Mouse (Mus musculus) hindbrain, postnatal 0 days (tissue): Measurements from ENCODE around the gene Plch1. TPM values are rescaled to one million over a fixed set of nuclear protein-coding genes. Genes with fewer than 3 reads are reported as not detected.

ENCODE experiments used
- ATAC-seq: fragments of 200-750 bp; cut with Nextera tagmentation; 2 replicates; pipeline ENCODE4 v1.8.0; 2017; ENCODE audit warnings: mild to moderate bottlenecking, moderate TSS enrichment, moderate library complexity
- DNase-seq: peaks from one replicate; pipeline ENCODE4 v3.0.0-alpha.2; 2015; ENCODE audit warnings: low spot score
- H3K27ac ChIP-seq: fragments of 300-500 bp; sonication (generic); 2 replicates; pipeline ENCODE4 v1.5.1; 2014; ENCODE audit warnings: mild to moderate bottlenecking
- H3K27me3 ChIP-seq: fragments of 300-500 bp; sonication (generic); 2 replicates; pipeline ENCODE4 v1.6.1; 2014; ENCODE audit warnings: low read length, mixed read lengths; ENCODE audit not compliant: insufficient read depth
- H3K36me3 ChIP-seq: fragments of 300-500 bp; sonication (generic); 2 replicates; pipeline ENCODE4 v1.6.1; 2014; ENCODE audit warnings: low read length, mixed read lengths; ENCODE audit not compliant: insufficient read depth
- H3K4me1 ChIP-seq: fragments of 300-500 bp; sonication (generic); 2 replicates; pipeline ENCODE4 v1.6.1; 2014; ENCODE audit warnings: antibody characterized with exemption, low read length, mixed read lengths; ENCODE audit not compliant: insufficient read depth
- H3K4me2 ChIP-seq: fragments of 300-500 bp; sonication (generic); 2 replicates; pipeline ENCODE4 v1.6.1; 2014; ENCODE audit warnings: low read depth, mild to moderate bottlenecking, low read length, moderate library complexity, mixed read lengths
- H3K4me3 ChIP-seq: fragments of 300-500 bp; sonication (generic); 2 replicates; pipeline ENCODE4 v1.5.1; 2014; ENCODE audit warnings: low read length
- H3K9ac ChIP-seq: fragments of 300-500 bp; sonication (generic); replicated peaks from 2 replicates; pipeline ENCODE4 v1.6.1; 2014; ENCODE audit warnings: mild to moderate bottlenecking, low read length, moderate library complexity, mixed read lengths
- H3K9me3 ChIP-seq: fragments of 300-500 bp; sonication (generic); 2 replicates; pipeline ENCODE4 v1.6.1; 2016; ENCODE audit warnings: low read length, mixed read lengths
- CTCF ChIP-seq: IDR thresholded peaks from 2 replicates; pipeline ENCODE4 v1.5.1; 2016; ENCODE audit warnings: antibody characterized with exemption, control low read depth, low read depth
- WGBS: fragments of 180-500 bp; shearing (Covaris S2); extraction: QIAGEN DNeasy Blood & Tissue Kit; methylation state at CpG from one replicate; pipeline ENCODE4 v1.1.7; 2014; 5-methylcytosine and 5-hydroxymethylcytosine counted together
- polyA plus RNA-seq: library from polyadenylated mRNA; unstranded; fragments of >200 nt; fragmentation: Nextera tagmentation; extraction: Ambion mirVana; gene quantifications from 2 replicates; pipeline ENCODE4 v1.2.1, GENCODE M21; 2015
- total RNA-seq: library from RNA; depleted of rRNA; stranded (reverse); fragments of >200 nt; gene quantifications from 2 replicates; pipeline ENCODE4 v1.2.3, GENCODE M21; 2014

Plch1 gene
- total and polyA plus RNA-seq, 2 experiments from 2014 or later: 4.1 to 11.7 TPM

GRCm38 (mm10) chr3:63814203-63814602 lies 85.1 kb downstream of the Plch1 start:
- Histone ChIP-seq H3K4me2 (no peak overlapping the region), H3K4me1 (no peaks in the 10 kb centered on the region), H3K27me3 (no peaks in the 10 kb centered on the region), H3K36me3 (no peaks in the 10 kb centered on the region), H3K4me3 (no peak overlapping the region), H3K27ac (no peak overlapping the region), H3K9ac (no peak overlapping the region), H3K9me3 (no peaks in the 10 kb centered on the region)
- no peak for ATAC-seq
- DNase-seq: no peak
- no peak for TF ChIP-seq CTCF
- 56% methylated on average over 1 of the region's 1 CpGs for WGBS

GRCm38 (mm10) chr3:63806906-63807305 lies 92.4 kb downstream of the Plch1 start:
- ATAC-seq (no peak), DNase-seq (no peak)
- no peak overlapping the region for H3K4me3 ChIP-seq
- no peak overlapping the region for H3K9ac ChIP-seq
- no peak overlapping the region for H3K4me2 ChIP-seq
- no peaks in the 10 kb centered on the region for H3K9me3 ChIP-seq
- no peaks in the 10 kb centered on the region for H3K4me1 ChIP-seq
- no peak overlapping the region for H3K27ac ChIP-seq
- no peaks in the 10 kb centered on the region for H3K36me3 ChIP-seq
- no peaks in the 10 kb centered on the region for H3K27me3 ChIP-seq
- WGBS: 62% methylated on average over 1 of the region's 1 CpGs
- no peak for TF ChIP-seq CTCF

GRCm38 (mm10) chr3:63805496-63805895 lies 93.8 kb downstream of the Plch1 start:
- Histone ChIP-seq H3K27me3 (no peaks in the 10 kb centered on the region), H3K4me3 (no peak overlapping the region), H3K9ac (no peak overlapping the region), H3K27ac (no peak overlapping the region), H3K4me1 (no peaks in the 10 kb centered on the region), H3K9me3 (no peaks in the 10 kb centered on the region), H3K4me2 (no peak overlapping the region), H3K36me3 (no peaks in the 10 kb centered on the region)
- no peak for ATAC-seq
- TF ChIP-seq CTCF: no peak
- no peak for DNase-seq
- WGBS: 94% methylated on average over 2 of the region's 2 CpGs

DNA sequence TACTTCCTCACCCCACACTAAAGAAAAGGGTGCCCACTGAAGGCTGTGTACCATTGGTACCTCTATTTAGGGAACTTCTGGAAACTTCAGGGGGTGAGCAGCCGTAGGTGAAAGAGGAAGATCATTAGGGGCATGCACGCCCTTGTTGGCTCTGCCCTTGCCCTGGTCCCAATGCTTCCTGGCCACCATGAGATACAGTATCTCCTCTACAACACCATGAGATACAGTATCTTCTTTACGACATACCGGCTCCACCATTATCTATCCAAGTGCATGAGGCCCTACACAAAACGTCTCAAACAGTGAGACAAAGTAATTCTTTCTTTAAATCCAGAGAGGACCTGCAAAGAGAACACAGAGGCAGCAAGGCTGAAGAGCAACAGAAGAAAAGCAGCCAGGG lies 98.6 kb downstream of the Plch1 start:
- no peak overlapping the region for H3K4me3 ChIP-seq
- no peaks in the 10 kb centered on the region for H3K27me3 ChIP-seq
- H3K4me1 ChIP-seq: no peaks in the 10 kb centered on the region
- H3K4me2 ChIP-seq: no peak overlapping the region
- no peaks in the 10 kb centered on the region for H3K36me3 ChIP-seq
- WGBS: 89% methylated on average over 5 of the region's 5 CpGs
- no peak overlapping the region for H3K9ac ChIP-seq
- no peak for DNase-seq
- no peak overlapping the region for H3K27ac ChIP-seq
- no peaks in the 10 kb centered on the region for H3K9me3 ChIP-seq
- no peak for TF ChIP-seq CTCF
- ATAC-seq: no peak

DNA sequence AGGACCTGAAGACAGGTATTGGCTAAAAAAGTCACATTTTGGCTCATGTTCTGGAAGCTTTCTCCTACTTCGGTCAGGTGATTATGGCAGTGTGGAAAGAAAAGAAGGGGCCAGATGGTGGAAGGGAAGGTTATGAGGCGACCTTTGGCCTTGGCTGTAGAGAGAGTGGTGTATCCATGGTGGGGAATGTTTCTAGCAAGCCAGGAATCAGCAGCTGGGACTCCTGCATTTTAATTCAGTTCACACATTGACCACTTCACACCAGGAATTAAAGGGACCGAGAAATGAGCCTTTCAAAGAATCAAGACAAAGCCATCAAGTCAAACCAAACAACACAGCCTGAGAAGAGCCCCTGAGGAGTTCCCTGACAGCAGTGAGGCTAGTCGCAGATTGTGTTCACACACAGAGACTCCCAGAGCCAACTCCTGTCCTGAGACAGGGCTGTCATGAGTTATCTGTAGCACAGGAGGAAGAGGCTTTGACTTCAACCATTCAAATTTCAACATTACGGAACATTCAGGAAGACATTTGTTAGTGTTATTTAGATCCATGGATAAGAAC lies 112.4 kb downstream of the Plch1 start:
- peak; percentile 57; the same call in 1 of the 2 replicates for ATAC-seq
- no peaks in the 10 kb centered on the region; the same call in 1 of the 2 replicates for H3K4me1 ChIP-seq

DNA sequence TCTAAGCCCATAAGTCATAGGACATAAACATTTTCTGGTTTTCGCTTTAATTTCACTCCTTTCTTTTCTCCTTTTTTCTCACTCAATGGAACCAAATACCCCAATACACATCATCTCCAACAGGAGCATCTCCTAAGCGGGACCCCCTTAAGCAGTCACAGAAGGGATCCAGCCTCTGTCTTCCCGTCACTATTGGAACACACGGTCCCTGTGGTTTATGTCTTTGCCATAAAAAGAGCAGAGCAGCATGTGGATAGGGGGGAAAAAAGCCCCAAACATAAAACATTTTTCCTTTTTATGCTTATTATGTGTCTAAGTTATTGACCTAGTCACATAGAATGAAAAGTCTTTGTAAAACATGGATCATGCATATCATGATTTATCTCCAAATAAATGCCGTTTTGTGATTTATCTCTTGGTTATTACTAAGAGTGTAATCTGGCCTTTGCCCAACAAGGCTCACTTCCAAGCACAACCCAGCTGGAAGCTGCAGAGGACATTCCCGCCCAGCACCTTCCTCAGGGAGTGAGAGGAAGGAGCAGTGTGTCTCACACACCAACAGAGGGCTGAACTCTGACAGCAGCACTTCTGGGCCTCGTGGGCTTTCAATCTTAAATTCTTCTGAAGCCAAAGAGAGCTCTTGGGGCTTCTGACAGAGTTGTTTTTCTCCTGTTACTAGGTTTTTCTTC lies 126.5 kb downstream of the Plch1 start:
- Histone ChIP-seq H3K9me3 (no peaks in the 10 kb centered on the region), H3K27ac (no peak overlapping the region), H3K4me3 (no peak overlapping the region), H3K27me3 (no peaks in the 10 kb centered on the region), H3K4me2 (no peak overlapping the region), H3K36me3 (no peaks in the 10 kb centered on the region), H3K4me1 (no peaks in the 10 kb centered on the region), H3K9ac (no peak overlapping the region)
- 65% methylated on average over 7 of the region's 7 CpGs for WGBS
- ATAC-seq: no peak; the same call in 1 of the 2 replicates
- peak; percentile 38 for DNase-seq
- TF ChIP-seq CTCF: peak; percentile 23

More for the DNA sequence above, 112.4 kb downstream of the Plch1 start:
- H3K9me3 ChIP-seq: no peaks in the 10 kb centered on the region
- H3K27me3 ChIP-seq: no peaks in the 10 kb centered on the region
- WGBS: 35% methylated on average over 5 of the region's 5 CpGs
- H3K27ac ChIP-seq: no peak overlapping the region
- H3K4me3 ChIP-seq: no peak overlapping the region
- no peak overlapping the region for H3K4me2 ChIP-seq
- DNase-seq: no peak
- no peak overlapping the region for H3K9ac ChIP-seq
- no peak for TF ChIP-seq CTCF
- H3K36me3 ChIP-seq: no peaks in the 10 kb centered on the region

DNA sequence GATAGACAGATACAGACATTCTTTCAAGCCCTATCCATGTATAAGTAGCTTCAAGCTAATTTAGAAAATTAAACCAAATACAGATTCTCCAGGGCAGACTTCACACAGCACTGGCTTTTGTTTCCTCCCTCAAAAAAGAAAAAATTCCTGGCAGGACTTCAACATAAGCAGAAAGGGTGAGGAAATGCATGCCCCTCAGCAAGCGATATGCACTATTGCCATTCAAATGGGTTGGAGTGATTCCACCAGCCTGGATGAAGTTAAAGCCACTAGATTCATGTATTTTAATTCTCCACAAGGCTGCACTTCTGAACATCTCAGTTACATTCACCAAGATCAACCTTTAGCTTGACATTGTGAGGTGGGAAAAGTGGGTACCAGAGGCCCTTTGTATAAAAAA lies 138.5 kb downstream of the Plch1 start:
- H3K27ac ChIP-seq: no peak overlapping the region
- no peaks in the 10 kb centered on the region for H3K36me3 ChIP-seq
- H3K4me3 ChIP-seq: no peak overlapping the region
- H3K4me2 ChIP-seq: no peak overlapping the region
- WGBS: 38% methylated on average over 1 of the region's 1 CpGs
- H3K4me1 ChIP-seq: no peaks in the 10 kb centered on the region
- no peak for TF ChIP-seq CTCF
- no peak for ATAC-seq
- DNase-seq: no peak
- no peak overlapping the region for H3K9ac ChIP-seq
- H3K27me3 ChIP-seq: no peaks in the 10 kb centered on the region
- H3K9me3 ChIP-seq: no peaks in the 10 kb centered on the region
